Mouse (Mus musculus): Measurements from ENCODE around the gene Klf13. TPM values are rescaled to one million over a fixed set of nuclear protein-coding genes. Genes with fewer than 3 reads are reported as not detected.

The Klf13 gene
- total RNA-seq, 2 experiments from 2014 or later, result 189 to 211 TPM

GRCm38 (mm10) chr7:63949176-63949575, 10.5 kb upstream of the Klf13 start:
- no peak for DNase-seq

- no peak for DNase-seq
Observed at GRCm38 (mm10) chr7:63947514-63948487, 9.1 kb upstream of the Klf13 start.

GRCm38 (mm10) chr7:63943946-63944345, 5.2 kb upstream of the Klf13 start:
- DNase-seq, result no peak

GRCm38 (mm10) chr7:63941501-63941900, 2.8 kb upstream of the Klf13 start:
- no peak for DNase-seq

- no peak for DNase-seq
Observed at GRCm38 (mm10) chr7:63941050-63941449, 2.3 kb upstream of the Klf13 start.

- no peak for DNase-seq
Observed at GRCm38 (mm10) chr7:63940321-63940720, 1.6 kb upstream of the Klf13 start.

GRCm38 (mm10) chr7:63939397-63939951, 759 bp upstream of the Klf13 start:
- DNase-seq, result peak in 1 of 2 experiments; percentile 60

GRCm38 (mm10) chr7:63938066-63938913, 425 bp downstream of the Klf13 start:
- peak in 1 of 2 experiments; percentile 59 for DNase-seq

GRCm38 (mm10) chr7:63937236-63938065, 1.3 kb downstream of the Klf13 start:
- DNase-seq, result peak; percentile 62 to 67

GRCm38 (mm10) chr7:63936986-63937235, 1.8 kb downstream of the Klf13 start:
- DNase-seq, result no peak

GRCm38 (mm10) chr7:63936188-63936985, 2.3 kb downstream of the Klf13 start:
- peak; percentile 85 for DNase-seq

- peak in 1 of 2 experiments; percentile 27 for DNase-seq
Observed at GRCm38 (mm10) chr7:63935809-63936187, 2.9 kb downstream of the Klf13 start.

GRCm38 (mm10) chr7:63934530-63934929, 4.2 kb downstream of the Klf13 start:
- no peak for DNase-seq

- DNase-seq, result no peak
Observed at GRCm38 (mm10) chr7:63933905-63934304, 4.8 kb downstream of the Klf13 start.

- no peak for DNase-seq
Observed at GRCm38 (mm10) chr7:63932461-63932860, 6.3 kb downstream of the Klf13 start.

GRCm38 (mm10) chr7:63930766-63931165, 7.9 kb downstream of the Klf13 start:
- DNase-seq, result no peak

GRCm38 (mm10) chr7:63930132-63930531, 8.6 kb downstream of the Klf13 start:
- no peak for DNase-seq

- DNase-seq, result no peak
Observed at GRCm38 (mm10) chr7:63929080-63929479, 9.6 kb downstream of the Klf13 start.

- DNase-seq, result no peak
Observed at GRCm38 (mm10) chr7:63927121-63927520, 11.6 kb downstream of the Klf13 start.

GRCm38 (mm10) chr7:63926492-63926891, 12.2 kb downstream of the Klf13 start:
- DNase-seq, result no peak
